Mouse (Mus musculus): ENCODE data around the gene Smok2b. TPM values are rescaled to one million over a fixed set of nuclear protein-coding genes. Genes with fewer than 3 reads are reported as not detected.
"Not testable (repeated sequence)": the region's sequence is repeated elsewhere in the genome, so short reads cannot be mapped to it uniquely, and the experiment has no call there.

Gene Smok2b
- polyA plus RNA-seq, 1 experiment from 2014 or later: not detected

DNA sequence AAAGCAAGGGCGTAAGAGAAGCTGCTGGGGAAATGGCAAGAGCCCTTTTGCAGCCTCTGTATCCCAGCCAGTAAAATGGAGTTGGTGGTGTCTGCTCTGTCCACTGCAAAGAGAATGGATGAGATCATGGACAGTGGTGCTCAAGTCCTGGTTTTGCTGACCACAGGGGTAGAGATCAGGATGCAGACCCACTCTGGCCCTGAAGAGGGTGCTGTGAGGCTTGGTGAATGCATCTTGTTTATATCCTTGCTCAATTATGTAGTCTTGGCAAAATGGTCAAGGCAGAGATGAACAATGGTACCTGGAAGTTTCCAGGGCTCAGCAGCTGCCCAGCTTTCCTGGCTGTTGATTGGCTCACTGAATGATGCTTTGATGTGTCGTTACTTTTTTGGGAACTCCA lies 14.5 kb upstream of the Smok2b start:
- no peak overlapping the region for H3K4me2 ChIP-seq (ENCODE audit: low read length)
- peaks cover 80% of the 10 kb centered on the region for H3K9me3 ChIP-seq (ENCODE audit: control insufficient read depth, low read length)
- H3K4me3 ChIP-seq (ENCODE audit: low read length): no peak overlapping the region
- ATAC-seq: no peak
- 90% methylated on average over 2 of the region's 2 CpGs for WGBS
- H3K4me1 ChIP-seq (ENCODE audit: control insufficient read depth, insufficient read depth, low read depth, low read length): no peaks in the 10 kb centered on the region
- no peak overlapping the region for H3K27ac ChIP-seq (ENCODE audit: low read depth, low read length)
- no peaks in the 10 kb centered on the region for H3K27me3 ChIP-seq (replicated peaks; ENCODE audit: control insufficient read depth, insufficient read depth, low read length)
- no peak overlapping the region for H3K9ac ChIP-seq (ENCODE audit: low read depth, low read length)
- no peaks in the 10 kb centered on the region for H3K36me3 ChIP-seq (ENCODE audit: control insufficient read depth, insufficient read depth, low read length)

GRCm38 (mm10) chr17:13220888-13221287 lies 9.2 kb upstream of the Smok2b start, which contains the start of gene Smok2a:
Smok2a (plus strand) TSS chr17:13221188.
- Histone ChIP-seq H3K4me3 (ENCODE audit: low read length) (no peak within 1 kb of the TSS), H3K4me1 (ENCODE audit: control insufficient read depth, insufficient read depth, low read depth, low read length) (no peaks in the 10 kb centered on the region), H3K9me3 (ENCODE audit: control insufficient read depth, low read length) (peaks cover 67% of the 10 kb centered on the region), H3K9ac (ENCODE audit: low read depth, low read length) (no peak within 1 kb of the TSS), H3K27me3 (replicated peaks; ENCODE audit: control insufficient read depth, insufficient read depth, low read length) (no peaks in the 10 kb centered on the region), H3K27ac (ENCODE audit: low read depth, low read length) (no peak within 1 kb of the TSS), H3K4me2 (ENCODE audit: low read length) (no peak within 1 kb of the TSS), H3K36me3 (ENCODE audit: control insufficient read depth, insufficient read depth, low read length) (no peaks in the 10 kb centered on the region)
- 81% methylated on average over 3 of the region's 3 CpGs for WGBS
- ATAC-seq: no peak

GRCm38 (mm10) chr17:13221921-13222320 lies 8.1 kb upstream of the Smok2b start:
- not testable (repeated sequence) for H3K4me3 ChIP-seq (ENCODE audit: low read length); H3K27me3 ChIP-seq (replicated peaks; ENCODE audit: control insufficient read depth, insufficient read depth, low read length); H3K36me3 ChIP-seq (ENCODE audit: control insufficient read depth, insufficient read depth, low read length); H3K9ac ChIP-seq (ENCODE audit: low read depth, low read length); ATAC-seq; H3K4me2 ChIP-seq (ENCODE audit: low read length); H3K27ac ChIP-seq (ENCODE audit: low read depth, low read length); H3K4me1 ChIP-seq (ENCODE audit: control insufficient read depth, insufficient read depth, low read depth, low read length)
- 85% methylated on average over 2 of the region's 2 CpGs for WGBS
- H3K9me3 ChIP-seq (ENCODE audit: control insufficient read depth, low read length): peaks cover 67% of the 10 kb centered on the region

GRCm38 (mm10) chr17:13239461-13239860 lies 9.4 kb downstream of the Smok2b start:
- not testable (repeated sequence) for H3K4me3 ChIP-seq (ENCODE audit: low read length); ATAC-seq; H3K27me3 ChIP-seq (replicated peaks; ENCODE audit: control insufficient read depth, insufficient read depth, low read length); H3K4me1 ChIP-seq (ENCODE audit: control insufficient read depth, insufficient read depth, low read depth, low read length); H3K27ac ChIP-seq (ENCODE audit: low read depth, low read length); H3K9ac ChIP-seq (ENCODE audit: low read depth, low read length); H3K4me2 ChIP-seq (ENCODE audit: low read length); H3K36me3 ChIP-seq (ENCODE audit: control insufficient read depth, insufficient read depth, low read length)
- peaks cover 44% of the 10 kb centered on the region for H3K9me3 ChIP-seq (ENCODE audit: control insufficient read depth, low read length)
- WGBS: 87% methylated on average over 4 of the region's 4 CpGs

- not testable (repeated sequence) for ATAC-seq; H3K9ac ChIP-seq (ENCODE audit: low read depth, low read length); H3K27me3 ChIP-seq (replicated peaks; ENCODE audit: control insufficient read depth, insufficient read depth, low read length); H3K4me1 ChIP-seq (ENCODE audit: control insufficient read depth, insufficient read depth, low read depth, low read length); H3K4me3 ChIP-seq (ENCODE audit: low read length); H3K36me3 ChIP-seq (ENCODE audit: control insufficient read depth, insufficient read depth, low read length); H3K27ac ChIP-seq (ENCODE audit: low read depth, low read length); H3K4me2 ChIP-seq (ENCODE audit: low read length)
- peaks cover 32% of the 10 kb centered on the region for H3K9me3 ChIP-seq (ENCODE audit: control insufficient read depth, low read length)
- WGBS: 90% methylated on average over 7 of the region's 13 CpGs
Observed at GRCm38 (mm10) chr17:13240807-13241727, 11.0 kb downstream of the Smok2b start.

DNA sequence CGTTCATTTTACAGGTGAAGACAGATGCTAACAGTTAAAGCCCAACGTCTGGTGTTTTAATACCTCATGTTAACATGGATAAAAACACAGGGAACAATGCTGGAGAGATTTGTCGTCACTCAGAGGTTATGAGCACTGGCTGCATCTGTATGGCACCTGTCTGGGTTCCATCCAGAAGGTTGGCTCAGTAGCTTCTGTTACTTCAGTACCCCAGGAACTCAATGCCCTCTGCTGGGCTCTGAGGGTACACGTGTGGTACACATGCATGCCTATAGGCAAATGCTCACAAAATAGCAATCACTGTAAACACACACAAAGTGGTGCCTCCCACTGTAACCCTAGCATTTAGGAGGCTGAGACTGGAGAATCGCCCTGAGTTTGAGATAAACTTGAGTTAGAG lies 24.7 kb downstream of the Smok2b start:
- H3K4me2 ChIP-seq (ENCODE audit: low read length); H3K27ac ChIP-seq (ENCODE audit: low read depth, low read length); H3K27me3 ChIP-seq (replicated peaks; ENCODE audit: control insufficient read depth, insufficient read depth, low read length); ATAC-seq; H3K9me3 ChIP-seq (ENCODE audit: control insufficient read depth, low read length); H3K36me3 ChIP-seq (ENCODE audit: control insufficient read depth, insufficient read depth, low read length); H3K9ac ChIP-seq (ENCODE audit: low read depth, low read length); H3K4me3 ChIP-seq (ENCODE audit: low read length); H3K4me1 ChIP-seq (ENCODE audit: control insufficient read depth, insufficient read depth, low read depth, low read length): not testable (repeated sequence)
- WGBS: 59% methylated on average over 1 of the region's 5 CpGs

Other genes starting within 250 kb of the Smok2b start
- 98.3 and 116 TPM in 2 replicates for gene Wtap, start 236.1 kb upstream of the Smok2b start, polyA plus RNA-seq (2015; fragmentation: Nextera tagmentation; extraction: Ambion mirVana)
- 139 and 149 TPM in 2 replicates for gene Sod2, start 223.4 kb upstream of the Smok2b start, polyA plus RNA-seq (2015; fragmentation: Nextera tagmentation; extraction: Ambion mirVana)
- 0.16 TPM in 1 of 2 replicates, not detected in the other for gene Gpr31b, start 178.0 kb upstream of the Smok2b start, polyA plus RNA-seq (2015; fragmentation: Nextera tagmentation; extraction: Ambion mirVana)
- gene Tcp10b, start 169.2 kb upstream of the Smok2b start, polyA plus RNA-seq (2015; fragmentation: Nextera tagmentation; extraction: Ambion mirVana): 0.09 and 0.26 TPM in 2 replicates
- not detected in 2 replicates for gene Unc93a, start 98.4 kb upstream of the Smok2b start, polyA plus RNA-seq (2015; fragmentation: Nextera tagmentation; extraction: Ambion mirVana)
- not detected in 2 replicates for gene Smok2a, start 9.1 kb upstream of the Smok2b start, polyA plus RNA-seq (2015; fragmentation: Nextera tagmentation; extraction: Ambion mirVana)
- not detected in 2 replicates for gene Tcp10c, start 124.3 kb downstream of the Smok2b start, polyA plus RNA-seq (2015; fragmentation: Nextera tagmentation; extraction: Ambion mirVana)

Measured in hindbrain, embryonic 16.5 days (tissue).